Mouse (Mus musculus) MEL (cell line): ENCODE measurements around the gene Izumo4. TPM values are rescaled to one million over a fixed set of nuclear protein-coding genes. Genes with fewer than 3 reads are reported as not detected.

Experiments
- DNase-seq: peaks from one replicate; pipeline ENCODE4 v3.0.0; 2011; ENCODE audit warnings: low read depth, low spot score
- H3K27ac ChIP-seq: 2 replicates; pipeline ENCODE4 v1.5.1; 2012; ENCODE audit warnings: low read depth, mild to moderate bottlenecking, control low read depth, low read length, moderate library complexity; ENCODE audit not compliant: control insufficient read depth
- H3K27me3 ChIP-seq, 2 experiments: fragments of 150-350 bp in 1 of 2; sonication (generic) in 1 of 2; 2 replicates each; pipeline ENCODE4 v1.6.1; 2012; ENCODE audit warnings: low read length in 2 of 2, mild to moderate bottlenecking in 2 of 2, improper control_type of control experiment in 1 of 2, moderate library complexity in 1 of 2; ENCODE audit not compliant: insufficient read depth in 2 of 2, control insufficient read depth in 1 of 2
- H3K36me3 ChIP-seq, 2 experiments: 2 replicates each; pipeline ENCODE4 v1.6.1; 2012 to 2014; ENCODE audit warnings: low read length in 2 of 2, improper control_type of control experiment in 1 of 2, inconsistent platforms in 1 of 2, mild to moderate bottlenecking in 1 of 2; ENCODE audit not compliant: insufficient read depth in 2 of 2, control insufficient read depth in 1 of 2
- H3K4me1 ChIP-seq, 2 experiments: fragments of 150-350 bp in 1 of 2; sonication (generic) in 1 of 2; 2 replicates each; pipeline ENCODE4 v1.6.1; 2012; ENCODE audit warnings: low read length in 2 of 2, improper control_type of control experiment in 1 of 2, mild to moderate bottlenecking in 1 of 2; ENCODE audit not compliant: insufficient read depth in 2 of 2, control insufficient read depth in 1 of 2
- H3K4me3 ChIP-seq, 2 experiments: fragments of 150-350 bp in 1 of 2; sonication (generic) in 1 of 2; 2 replicates each; pipeline ENCODE4 v1.5.1; 2012; ENCODE audit warnings: low read depth in 2 of 2, low read length in 2 of 2, mild to moderate bottlenecking in 2 of 2, moderate library complexity in 2 of 2, control low read depth in 1 of 2, improper control_type of control experiment in 1 of 2; ENCODE audit not compliant: control insufficient read depth in 1 of 2, insufficient read depth in 1 of 2
- H3K79me2 ChIP-seq: 2 replicates; pipeline ENCODE4 v1.6.1; 2012; ENCODE audit warnings: mild to moderate bottlenecking, low read length, moderate library complexity; ENCODE audit not compliant: control insufficient read depth, poor library complexity, insufficient read depth
- H3K9ac ChIP-seq: 2 replicates; pipeline ENCODE4 v1.6.1; 2012; ENCODE audit warnings: low read depth, mild to moderate bottlenecking, control low read depth, low read length, moderate library complexity; ENCODE audit not compliant: control insufficient read depth, poor library complexity, severe bottlenecking
- H3K9me3 ChIP-seq: fragments of 150-350 bp; sonication (generic); replicated peaks from 2 replicates; pipeline ENCODE4 v1.6.1; 2012; ENCODE audit warnings: mild to moderate bottlenecking, low read length, improper control_type of control experiment, moderate library complexity; ENCODE audit not compliant: insufficient read depth
- BHLHE40 ChIP-seq: IDR thresholded peaks from 2 replicates; pipeline ENCODE4 v1.6.1; 2012; ENCODE audit warnings: low read depth, mild to moderate bottlenecking, inconsistent platforms, low read length, improper control_type of control experiment, borderline replicate concordance
- CHD1 ChIP-seq: IDR thresholded peaks from 2 replicates; pipeline ENCODE4 v1.6.1; 2012; ENCODE audit warnings: low read depth, mild to moderate bottlenecking, inconsistent platforms, low read length, improper control_type of control experiment
- CTCF ChIP-seq, 3 experiments: IDR thresholded peaks in 2 of 3; conservative IDR thresholded peaks in 1 of 3; 2 replicates each; pipeline ENCODE4 v1.5.1; 2011 to 2012; ENCODE audit warnings: low read length in 3 of 3, low read depth in 2 of 3, mild to moderate bottlenecking in 2 of 3, improper control_type of control experiment in 1 of 3, inconsistent platforms in 1 of 3, mixed read lengths in 1 of 3, moderate library complexity in 1 of 3; ENCODE audit not compliant: control insufficient read depth in 1 of 3, insufficient read depth in 1 of 3, poor library complexity in 1 of 3, severe bottlenecking in 1 of 3
- E2F4 ChIP-seq: IDR thresholded peaks from 2 replicates; pipeline ENCODE4 v1.6.1; 2011; ENCODE audit warnings: low read depth, low read length, improper control_type of control experiment, borderline replicate concordance
- ELF1 ChIP-seq: IDR thresholded peaks from 2 replicates; pipeline ENCODE4 v1.6.1; 2014; ENCODE audit warnings: low read depth, mild to moderate bottlenecking, inconsistent platforms, low read length, improper control_type of control experiment, moderate library complexity
- ETS1 ChIP-seq: IDR thresholded peaks from 2 replicates; pipeline ENCODE4 v1.6.1; 2012; ENCODE audit warnings: low read depth, mild to moderate bottlenecking, inconsistent platforms, low read length, improper control_type of control experiment, moderate library complexity
- GATA1 ChIP-seq: IDR thresholded peaks from 2 replicates; pipeline ENCODE4 v1.6.1; 2011; ENCODE audit warnings: low read depth, low read length, improper control_type of control experiment
- HCFC1 ChIP-seq: IDR thresholded peaks from 2 replicates; pipeline ENCODE4 v1.6.1; 2012; ENCODE audit warnings: low read depth, mild to moderate bottlenecking, inconsistent platforms, low read length, improper control_type of control experiment, moderate library complexity
- MAFK ChIP-seq: IDR thresholded peaks from 2 replicates; pipeline ENCODE4 v1.6.1; 2011; ENCODE audit warnings: low read depth, mild to moderate bottlenecking, low read length, improper control_type of control experiment, borderline replicate concordance
- MAX ChIP-seq: IDR thresholded peaks from 2 replicates; pipeline ENCODE4 v1.6.1; 2011; ENCODE audit warnings: low read length, improper control_type of control experiment
- MAZ ChIP-seq: IDR thresholded peaks from 2 replicates; pipeline ENCODE4 v1.6.1; 2012; ENCODE audit warnings: low read depth, mild to moderate bottlenecking, inconsistent platforms, low read length, improper control_type of control experiment
- MEF2A ChIP-seq: IDR thresholded peaks from 2 replicates; pipeline ENCODE4 v1.6.1; 2014; ENCODE audit warnings: low read depth, mild to moderate bottlenecking, inconsistent platforms, low read length, improper control_type of control experiment; ENCODE audit not compliant: poor library complexity, insufficient replicate concordance, severe bottlenecking; ENCODE audit errors: extremely low read depth
- MXI1 ChIP-seq: IDR thresholded peaks from 2 replicates; pipeline ENCODE4 v1.6.1; 2011; ENCODE audit warnings: mild to moderate bottlenecking, low read depth, low read length, improper control_type of control experiment
- NELFE ChIP-seq: IDR thresholded peaks from 2 replicates; pipeline ENCODE4 v1.6.1; 2011; ENCODE audit warnings: low read depth, low read length, improper control_type of control experiment
- NRF1 ChIP-seq: IDR thresholded peaks from 2 replicates; pipeline ENCODE4 v1.6.1; 2014; ENCODE audit warnings: low read depth, mild to moderate bottlenecking, inconsistent platforms, low read length, improper control_type of control experiment, moderate library complexity; ENCODE audit not compliant: poor library complexity, insufficient read depth, severe bottlenecking
- POLR2AphosphoS2 ChIP-seq: IDR thresholded peaks from 2 replicates; pipeline ENCODE4 v1.6.1; 2011; ENCODE audit warnings: low read length, improper control_type of control experiment
- POLR2AphosphoS5 ChIP-seq: IDR thresholded peaks from 2 replicates; pipeline ENCODE4 v1.6.1; 2012; ENCODE audit warnings: low read depth, borderline replicate concordance, mild to moderate bottlenecking, inconsistent platforms, low read length, moderate library complexity, mixed read lengths
- RAD21 ChIP-seq: IDR thresholded peaks from 2 replicates; pipeline ENCODE4 v1.6.1; 2011; ENCODE audit warnings: mild to moderate bottlenecking, low read depth, low read length, improper control_type of control experiment
- RCOR1 ChIP-seq: IDR thresholded peaks from 2 replicates; pipeline ENCODE4 v1.6.1; 2012; ENCODE audit warnings: low read depth, mild to moderate bottlenecking, inconsistent platforms, low read length, improper control_type of control experiment
- SIN3A ChIP-seq: IDR thresholded peaks from 2 replicates; pipeline ENCODE4 v1.6.1; 2012; ENCODE audit warnings: low read length, improper control_type of control experiment, inconsistent platforms
- TAL1 ChIP-seq: IDR thresholded peaks from 2 replicates; pipeline ENCODE4 v1.6.1; 2012; ENCODE audit warnings: mild to moderate bottlenecking, inconsistent platforms, low read length, moderate library complexity, mixed read lengths
- TBP ChIP-seq: IDR thresholded peaks from 2 replicates; pipeline ENCODE4 v1.8.0; 2011; ENCODE audit warnings: low read depth, low read length, improper control_type of control experiment
- TCF12 ChIP-seq: IDR thresholded peaks from 2 replicates; pipeline ENCODE4 v1.6.1; 2014; ENCODE audit warnings: low read depth, mild to moderate bottlenecking, inconsistent platforms, low read length, improper control_type of control experiment, moderate library complexity
- UBTF ChIP-seq: IDR thresholded peaks from 2 replicates; pipeline ENCODE4 v1.6.1; 2012; ENCODE audit warnings: low read depth, mild to moderate bottlenecking, inconsistent platforms, low read length, improper control_type of control experiment, moderate library complexity, borderline replicate concordance; ENCODE audit not compliant: insufficient read depth
- USF1 ChIP-seq: IDR thresholded peaks from 2 replicates; pipeline ENCODE4 v1.6.1; 2014; ENCODE audit warnings: low read depth, mild to moderate bottlenecking, inconsistent platforms, low read length, improper control_type of control experiment, moderate library complexity
- USF2 ChIP-seq, 2 experiments: IDR thresholded peaks; 2 replicates each; pipeline ENCODE4 v1.6.1; 2011 to 2012; ENCODE audit warnings: improper control_type of control experiment in 2 of 2, low read length in 2 of 2, borderline replicate concordance in 1 of 2, inconsistent platforms in 1 of 2, low read depth in 1 of 2, mild to moderate bottlenecking in 1 of 2; ENCODE audit not compliant: insufficient read depth in 1 of 2
- ZC3H11A ChIP-seq: IDR thresholded peaks from 2 replicates; pipeline ENCODE4 v1.6.1; 2012; ENCODE audit warnings: low read depth, mild to moderate bottlenecking, inconsistent platforms, low read length, improper control_type of control experiment
- ZMIZ1 ChIP-seq: IDR thresholded peaks from 2 replicates; pipeline ENCODE4 v1.6.1; 2012; ENCODE audit warnings: low read depth, mild to moderate bottlenecking, inconsistent platforms, low read length, improper control_type of control experiment, moderate library complexity
- ZNF384 ChIP-seq: IDR thresholded peaks from 2 replicates; pipeline ENCODE4 v1.6.1; 2012; ENCODE audit warnings: low read depth, mild to moderate bottlenecking, inconsistent platforms, low read length, improper control_type of control experiment
- polyA plus RNA-seq, 2 experiments: library from polyadenylated mRNA; stranded (reverse) in 1 of 2; unstranded in 1 of 2; fragments of >175 nt in 1 of 2; fragments of >200 nt in 1 of 2; gene quantifications; 2 replicates each; pipeline versions ENCODE4 v1.2.1 to v1.2.4; 2012; ENCODE audit warnings: low replicate concordance in 2 of 2, low read depth in 1 of 2; ENCODE audit not compliant: insufficient read length in 2 of 2, insufficient read depth in 1 of 2, missing spikeins in 1 of 2
- total RNA-seq: library from RNA; depleted of rRNA; stranded (reverse); fragments of 300-350 nt; gene quantifications from 2 replicates; pipeline ENCODE4 v1.2.3, GENCODE M21; 2012

The Izumo4 gene
- total and polyA plus RNA-seq, 3 experiments = 1.0 to 3.8 TPM; not detected in 1

DNA sequence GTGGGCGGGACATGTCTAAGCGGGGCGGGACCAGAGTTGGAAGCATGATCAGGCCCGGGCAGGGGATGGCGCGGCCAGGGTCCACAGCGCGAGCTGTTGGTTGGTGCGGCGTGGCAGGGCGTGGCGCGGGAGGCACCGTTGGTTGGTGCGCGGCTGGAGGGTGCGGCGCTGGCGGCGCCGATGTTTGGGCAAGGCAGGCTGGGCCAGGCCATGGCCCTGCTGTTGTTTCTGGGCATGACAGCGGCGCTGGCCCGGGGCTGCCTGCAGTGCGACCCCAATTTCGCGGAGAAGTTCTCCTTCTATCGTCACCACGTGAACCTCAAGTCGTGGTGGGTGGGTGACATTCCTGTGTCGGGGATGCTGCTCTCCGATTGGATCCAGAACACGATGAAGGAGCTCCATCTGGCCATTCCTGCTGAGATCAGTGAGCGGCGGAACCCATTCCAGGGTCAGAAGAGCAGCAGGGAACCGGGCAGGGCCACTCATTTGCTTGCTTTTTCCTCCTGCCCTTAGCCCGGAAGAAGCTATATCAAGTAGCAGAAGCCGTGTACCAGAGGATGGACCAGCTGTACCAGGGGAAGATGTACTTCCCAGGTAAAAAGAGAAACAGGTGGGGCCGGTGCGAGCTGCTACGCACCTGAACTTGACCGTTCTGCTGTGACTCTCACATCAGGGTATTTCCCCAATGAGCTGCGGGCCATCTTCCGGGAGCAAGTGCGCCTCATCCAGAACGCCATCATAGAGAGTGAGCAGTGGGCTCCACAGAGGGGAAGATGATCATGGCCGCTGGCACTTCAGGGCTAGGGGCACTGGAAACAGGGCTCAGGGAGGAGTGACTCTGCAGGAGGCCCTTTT lies 779 bp downstream of the Izumo4 start:
- peaks cover 17 to 33% of the 10 kb centered on the region in 2 experiments for H3K4me1 ChIP-seq
- H3K4me3 ChIP-seq = peak overlapping the region; percentile 60 to 93
- peak overlapping the region; percentile 63 for H3K9ac ChIP-seq
- TF ChIP-seq MAX (peak; percentile 67), ETS1 (no peak), POLR2AphosphoS2 (no peak), ZNF384 (0 out of 2 replicates have a peak, but pooled peaks have one; percentile 2), TBP (no peak), NELFE (peak; percentile 38; the same call in 1 of the 2 replicates), RAD21 (no peak), USF2 (IDR thresholded peaks at IDR 0.05; ENCODE audit: borderline replicate concordance in 1 of 2, insufficient read depth in 1 of 2, low read depth in 1 of 2, low read length in 2 of 2) (no peak), SIN3A (peak; percentile 62), ELF1 (no peak), CTCF (IDR thresholded peaks at IDR 0.05 in 2 of 3, conservative IDR thresholded peaks at IDR 0.05 in 1 of 3; ENCODE audit: control insufficient read depth in 1 of 3, insufficient read depth in 1 of 3, low read depth in 2 of 3, low read length in 3 of 3, poor library complexity in 1 of 3, severe bottlenecking in 1 of 3) (no peak), TAL1 (no peak), MAZ (no peak), POLR2AphosphoS5 (no peak), RCOR1 (no peak), MEF2A (no peak), NRF1 (peak; percentile 48; the same call in 1 of the 2 replicates), ZC3H11A (no peak), MXI1 (peak; percentile 90), TCF12 (no peak), USF1 (no peak), E2F4 (no peak), UBTF (peak; percentile 49; the same call in 1 of the 2 replicates), BHLHE40 (no peak), ZMIZ1 (no peak), HCFC1 (peak; percentile 22; the same call in 1 of the 2 replicates), GATA1 (no peak), CHD1 (no peak), MAFK (no peak)
- peaks cover 0 to 20% of the 10 kb centered on the region in 2 experiments; a peak in 2 of 4 replicates for H3K36me3 ChIP-seq
- H3K79me2 ChIP-seq = peaks cover 4% of the 10 kb centered on the region
- H3K27ac ChIP-seq = peak overlapping the region; percentile 64
- no peaks in the 10 kb centered on the region for H3K9me3 ChIP-seq
- DNase-seq = peak; percentile 97
- H3K27me3 ChIP-seq = no peaks in the 10 kb centered on the region
